8 mouse cellular contexts compared by ENCODE assay signal in the genomic region with DNA sequence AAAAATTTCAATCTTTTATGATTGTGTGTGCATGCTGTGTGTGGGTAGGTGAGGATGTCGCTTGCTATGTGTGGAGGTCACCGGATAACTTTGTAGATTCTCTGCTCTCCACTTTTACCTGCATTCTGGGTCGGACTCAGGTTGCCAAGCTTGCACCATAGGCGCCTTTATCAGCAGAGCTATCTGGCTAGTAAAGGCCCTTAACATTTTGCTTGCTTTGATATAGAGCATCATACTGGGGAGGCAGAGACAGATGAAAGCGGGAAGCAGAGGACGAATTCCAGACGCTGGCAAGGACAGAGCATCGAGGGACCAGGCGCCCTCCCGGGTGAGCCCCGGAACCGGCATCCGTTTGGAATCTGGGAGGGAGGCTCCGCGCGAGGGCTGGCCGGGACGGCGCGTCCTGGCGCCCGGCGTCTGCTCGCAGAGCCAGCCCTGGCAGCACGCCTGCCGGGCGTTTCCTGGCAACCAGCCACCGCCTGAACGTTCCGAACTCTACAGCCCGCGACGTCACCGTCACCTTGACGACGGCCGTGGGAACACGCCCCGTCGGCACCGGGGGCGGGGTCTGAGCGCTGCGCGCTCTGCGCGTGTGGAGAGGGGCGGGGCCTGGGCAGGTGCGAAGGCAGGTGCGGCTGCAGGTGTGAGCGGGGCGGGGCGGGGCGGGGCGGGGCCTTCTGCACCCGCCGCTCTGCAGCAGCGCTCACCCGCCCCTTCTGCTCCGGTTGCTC. TPM values are rescaled to one million over a fixed set of nuclear protein-coding genes. Genes with fewer than 3 reads are reported as not detected.
DNase-seq lines count a peak whose midpoint lies in the region; ATAC-seq and TF ChIP-seq lines count a peak whose summit lies in the region.

No protein-coding gene starts in this region.

- H3K36me3 ChIP-seq in E14TG2a.4 (ENCODE audit: insufficient read depth, low read length), result no peaks in the 10 kb centered on the region
- H3K36me3 ChIP-seq in forebrain, embryonic 11.5 days (ENCODE audit: control insufficient read depth, insufficient read depth, low read length), result no peaks in the 10 kb centered on the region
- peaks cover 20% of the 10 kb centered on the region; the same call in 1 of the 2 replicates for H3K36me3 ChIP-seq in heart, embryonic 16.5 days (ENCODE audit: control insufficient read depth, insufficient read depth)
- no peaks in the 10 kb centered on the region; the same call in 1 of the 2 replicates for H3K36me3 ChIP-seq in liver, embryonic 13.5 days
- H3K36me3 ChIP-seq in stomach, embryonic 15.5 days, result no peaks in the 10 kb centered on the region

- peaks cover 91% of the 10 kb centered on the region for H3K4me1 ChIP-seq in E14TG2a.4 (replicated peaks; ENCODE audit: low read depth, low read length)
- H3K4me1 ChIP-seq in forebrain, embryonic 11.5 days (replicated peaks; ENCODE audit: control insufficient read depth, insufficient read depth, low read length), result no peaks in the 10 kb centered on the region; the same call in 1 of the 2 replicates
- peaks cover 20% of the 10 kb centered on the region for H3K4me1 ChIP-seq in heart, embryonic 16.5 days (ENCODE audit: control insufficient read depth, insufficient read depth, low read length)
- H3K4me1 ChIP-seq in liver, embryonic 13.5 days (replicated peaks), result peaks cover 15% of the 10 kb centered on the region
- peaks cover 16% of the 10 kb centered on the region for H3K4me1 ChIP-seq in stomach, embryonic 15.5 days

- H3K9ac ChIP-seq in forebrain, embryonic 11.5 days (ENCODE audit: low read length), result peak overlapping the region; percentile 49
- H3K9ac ChIP-seq in heart, embryonic 16.5 days (ENCODE audit: low read length), result peak overlapping the region; percentile 54
- H3K9ac ChIP-seq in liver, embryonic 13.5 days, result peak overlapping the region; percentile 7; the same call in 1 of the 2 replicates
- no peak overlapping the region for H3K9ac ChIP-seq in stomach, embryonic 15.5 days

- ATAC-seq in forebrain, embryonic 11.5 days (replicated peaks; ENCODE audit: low FRiP score), result peak; percentile 95
- ATAC-seq in heart, embryonic 16.5 days (replicated peaks; ENCODE audit: extremely low read depth, insufficient read depth, low FRiP score), result peak; percentile 92
- peak; percentile 91 for ATAC-seq in liver, embryonic 13.5 days (ENCODE audit: low read depth)
- peak; percentile 90 for ATAC-seq in stomach, embryonic 15.5 days (ENCODE audit: insufficient read depth, low FRiP score, low read depth)

- TF ChIP-seq CTCF in E14TG2a.4 (conservative IDR thresholded peaks at IDR 0.05; ENCODE audit: low read length), result no peak

- peak; percentile 82 for DNase-seq in c-Kit-positive CD71-positive TER-119-negative erythroid progenitor cells, embryonic 14.5 days (ENCODE audit: low read depth)
- peak; percentile 96 for DNase-seq in forebrain, embryonic 11.5 days (ENCODE audit: low spot score)
- peak; percentile 99 for DNase-seq in kidney, postnatal 25 days
- DNase-seq in liver, embryonic 13.5 days, result peak; percentile 89
- DNase-seq in neural tube, embryonic 10.5 days (ENCODE audit: extremely low spot score, low spot score), result peak; percentile 93

- H3K9me3 ChIP-seq in E14TG2a.4 (ENCODE audit: low read length), result no peaks in the 10 kb centered on the region
- H3K9me3 ChIP-seq in forebrain, embryonic 11.5 days (ENCODE audit: control insufficient read depth, low read length), result no peaks in the 10 kb centered on the region
- H3K9me3 ChIP-seq in heart, embryonic 16.5 days (replicated peaks; ENCODE audit: control insufficient read depth, low read length), result no peaks in the 10 kb centered on the region
- H3K9me3 ChIP-seq in liver, embryonic 13.5 days (replicated peaks), result no peaks in the 10 kb centered on the region
- H3K9me3 ChIP-seq in stomach, embryonic 15.5 days, result no peaks in the 10 kb centered on the region

- H3K27me3 ChIP-seq in E14TG2a.4 (ENCODE audit: insufficient read depth, low read length), result peaks cover 15% of the 10 kb centered on the region
- H3K27me3 ChIP-seq in forebrain, embryonic 11.5 days (ENCODE audit: control insufficient read depth, insufficient read depth, low read length), result no peaks in the 10 kb centered on the region
- no peaks in the 10 kb centered on the region for H3K27me3 ChIP-seq in heart, embryonic 16.5 days (ENCODE audit: control insufficient read depth, insufficient read depth, low read length)
- H3K27me3 ChIP-seq in liver, embryonic 13.5 days, result peaks cover 15% of the 10 kb centered on the region
- no peaks in the 10 kb centered on the region for H3K27me3 ChIP-seq in stomach, embryonic 15.5 days (replicated peaks)

- peak overlapping the region; percentile 21; the same call in 1 of the 2 replicates for H3K27ac ChIP-seq in forebrain, embryonic 11.5 days (ENCODE audit: low read depth, low read length)
- peak overlapping the region; percentile 96 for H3K27ac ChIP-seq in heart, embryonic 16.5 days (ENCODE audit: low read length)
- no peak overlapping the region for H3K27ac ChIP-seq in liver, embryonic 13.5 days
- peak overlapping the region; percentile 82 for H3K27ac ChIP-seq in stomach, embryonic 15.5 days

- peak overlapping the region; percentile 74 for H3K4me3 ChIP-seq in E14TG2a.4 (replicated peaks; ENCODE audit: low read length)
- peak overlapping the region; percentile 39 for H3K4me3 ChIP-seq in forebrain, embryonic 11.5 days (ENCODE audit: low read depth, low read length)
- peak overlapping the region; percentile 48 for H3K4me3 ChIP-seq in heart, embryonic 16.5 days (ENCODE audit: low read length)
- peak overlapping the region; percentile 43 for H3K4me3 ChIP-seq in liver, embryonic 13.5 days (replicated peaks)
- H3K4me3 ChIP-seq in stomach, embryonic 15.5 days (replicated peaks), result peak overlapping the region; percentile 40

- H3K4me2 ChIP-seq in forebrain, embryonic 11.5 days (ENCODE audit: low read depth, low read length, severe bottlenecking), result peak overlapping the region; percentile 88
- H3K4me2 ChIP-seq in heart, embryonic 16.5 days (ENCODE audit: low read depth, low read length), result peak overlapping the region; percentile 85
- H3K4me2 ChIP-seq in liver, embryonic 13.5 days, result peak overlapping the region; percentile 68
- peak overlapping the region; percentile 75 for H3K4me2 ChIP-seq in stomach, embryonic 15.5 days

- WGBS in forebrain, embryonic 11.5 days, result 2% methylated on average over 48 of the region's 60 CpGs
- WGBS in heart, embryonic 16.5 days, result 1% methylated on average over 60 of the region's 60 CpGs
- 3% methylated on average over 60 of the region's 60 CpGs for WGBS in liver, embryonic 13.5 days (ENCODE audit: insufficient replicate concordance)
- WGBS in stomach, embryonic 15.5 days, result 2% methylated on average over 58 of the region's 60 CpGs

RNA-seq across cellular contexts. Expression of gene Xirp1, which starts 12.5 kb away (rescaled TPM):
- not detected in 2 replicates for polyA plus RNA-seq in forebrain, embryonic 11.5 days (2014; fragmentation: Nextera tagmentation; extraction: Ambion mirVana)
- 54.9 and 56.1 TPM in 2 replicates for polyA plus RNA-seq in heart, embryonic 16.5 days (2015; fragmentation: Nextera tagmentation; extraction: Ambion mirVana)
- polyA plus RNA-seq in liver, embryonic 13.5 days (2015; fragmentation: Nextera tagmentation; extraction: Ambion mirVana), result 0.01 and 0.14 TPM in 2 replicates
- polyA plus RNA-seq in stomach, embryonic 15.5 days (2015; fragmentation: Nextera tagmentation; extraction: Ambion mirVana), result 0.08 TPM in 2 replicates

RNA-seq across cellular contexts. Expression of gene Csrnp1, which starts 26.5 kb away (rescaled TPM):
- polyA plus RNA-seq in forebrain, embryonic 11.5 days (2014; fragmentation: Nextera tagmentation; extraction: Ambion mirVana), result 1.5 and 1.6 TPM in 2 replicates
- polyA plus RNA-seq in heart, embryonic 16.5 days (2015; fragmentation: Nextera tagmentation; extraction: Ambion mirVana), result 6.5 and 9.4 TPM in 2 replicates
- polyA plus RNA-seq in liver, embryonic 13.5 days (2015; fragmentation: Nextera tagmentation; extraction: Ambion mirVana), result 1.2 and 1.3 TPM in 2 replicates
- 5.7 and 6.7 TPM in 2 replicates for polyA plus RNA-seq in stomach, embryonic 15.5 days (2015; fragmentation: Nextera tagmentation; extraction: Ambion mirVana)

RNA-seq across cellular contexts. Expression of gene Cx3cr1, which starts 58.7 kb away (rescaled TPM):
- 3.7 and 3.9 TPM in 2 replicates for polyA plus RNA-seq in forebrain, embryonic 11.5 days (2014; fragmentation: Nextera tagmentation; extraction: Ambion mirVana)
- 6.1 and 6.2 TPM in 2 replicates for polyA plus RNA-seq in heart, embryonic 16.5 days (2015; fragmentation: Nextera tagmentation; extraction: Ambion mirVana)
- 3.5 and 4.3 TPM in 2 replicates for polyA plus RNA-seq in liver, embryonic 13.5 days (2015; fragmentation: Nextera tagmentation; extraction: Ambion mirVana)
- polyA plus RNA-seq in stomach, embryonic 15.5 days (2015; fragmentation: Nextera tagmentation; extraction: Ambion mirVana), result 12.3 and 13.3 TPM in 2 replicates

Comparison
In these comparisons a context has a peak if more than half of its experiments do, and no peak if none do; other contexts are left out.
1. RNA of gene Xirp1, which starts 12.5 kb away (polyA plus RNA-seq): 54.9 to 56.1 TPM in heart, embryonic 16.5 days; 0.08 TPM in stomach, embryonic 15.5 days, 0.01 to 0.14 TPM in liver, embryonic 13.5 days and not detected in forebrain, embryonic 11.5 days; every median in the first group is over 10 times any median in the second.
2. Peak in every context shown above with its lines, with median percentiles within 50 percentile points of each other: H3K4me3 ChIP-seq, DNase-seq, ATAC-seq and H3K4me2 ChIP-seq.